Mouse (Mus musculus): Measurements from ENCODE around the gene Zswim1. TPM values are rescaled to one million over a fixed set of nuclear protein-coding genes. Genes with fewer than 3 reads are reported as not detected.
"Not testable (repeated sequence)": the region's sequence is repeated elsewhere in the genome, so short reads cannot be mapped to it uniquely, and the experiment has no call there.

Zswim1 gene
- polyA plus RNA-seq, 1 experiment from 2014 or later = 9.1 TPM

- Histone ChIP-seq H3K9ac (no peak overlapping the region), H3K36me3 (no peaks in the 10 kb centered on the region), H3K27ac (peak overlapping the region; percentile 45; the same call in 1 of the 2 replicates), H3K4me3 (no peak overlapping the region), H3K9me3 (replicated peaks) (no peaks in the 10 kb centered on the region), H3K4me2 (0 out of 2 replicates have a peak overlapping the region, but pooled peaks have one; percentile 14), H3K27me3 (replicated peaks) (peaks cover 60% of the 10 kb centered on the region), H3K4me1 (peaks cover 46% of the 10 kb centered on the region)
- ATAC-seq = peak; percentile 33; the same call in 1 of the 2 replicates
- 44% methylated on average over 9 of the region's 9 CpGs for WGBS (ENCODE audit: insufficient replicate concordance)
Observed at GRCm38 (mm10) chr2:164859640-164860432, 37.4 kb downstream of the Zswim1 start.

DNA sequence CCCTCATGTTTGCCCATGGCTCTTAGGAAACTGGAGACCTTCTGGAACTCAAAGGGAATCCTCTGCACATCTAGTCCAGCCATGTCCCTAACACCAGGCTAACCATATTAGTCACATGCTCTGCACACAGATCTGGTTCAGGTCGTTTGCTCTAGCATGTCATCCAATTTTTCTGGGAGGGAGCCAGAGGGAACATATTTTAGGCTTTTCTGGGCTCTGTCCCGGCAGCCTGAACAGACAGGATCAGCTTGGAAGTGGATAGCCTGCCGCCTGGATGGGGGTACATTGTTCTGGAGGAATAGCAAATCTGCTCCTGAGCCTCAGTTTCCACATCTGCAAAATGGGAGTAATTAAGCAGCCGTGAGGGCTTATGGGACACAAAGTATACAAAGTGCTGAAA is 38.6 kb downstream of the Zswim1 start:
- peaks cover 48% of the 10 kb centered on the region for H3K4me1 ChIP-seq
- H3K27ac ChIP-seq = no peak overlapping the region
- H3K36me3 ChIP-seq = no peaks in the 10 kb centered on the region
- no peak overlapping the region for H3K4me2 ChIP-seq
- 68% methylated on average over 4 of the region's 4 CpGs for WGBS (ENCODE audit: insufficient replicate concordance)
- H3K9ac ChIP-seq = no peak overlapping the region
- no peak for ATAC-seq
- peaks cover 48% of the 10 kb centered on the region for H3K27me3 ChIP-seq (replicated peaks)
- H3K4me3 ChIP-seq = no peak overlapping the region
- H3K9me3 ChIP-seq (replicated peaks) = no peaks in the 10 kb centered on the region

GRCm38 (mm10) chr2:164862179-164862861 is 39.8 kb downstream of the Zswim1 start:
- Histone ChIP-seq H3K27ac (peak overlapping the region; percentile 25; the same call in 1 of the 2 replicates), H3K4me3 (no peak overlapping the region), H3K9ac (no peak overlapping the region), H3K4me1 (peaks cover 44% of the 10 kb centered on the region), H3K9me3 (replicated peaks) (no peaks in the 10 kb centered on the region), H3K27me3 (replicated peaks) (peaks cover 36% of the 10 kb centered on the region), H3K4me2 (no peak overlapping the region), H3K36me3 (no peaks in the 10 kb centered on the region)
- no peak for ATAC-seq
- 44% methylated on average over 9 of the region's 9 CpGs for WGBS (ENCODE audit: insufficient replicate concordance)

DNA sequence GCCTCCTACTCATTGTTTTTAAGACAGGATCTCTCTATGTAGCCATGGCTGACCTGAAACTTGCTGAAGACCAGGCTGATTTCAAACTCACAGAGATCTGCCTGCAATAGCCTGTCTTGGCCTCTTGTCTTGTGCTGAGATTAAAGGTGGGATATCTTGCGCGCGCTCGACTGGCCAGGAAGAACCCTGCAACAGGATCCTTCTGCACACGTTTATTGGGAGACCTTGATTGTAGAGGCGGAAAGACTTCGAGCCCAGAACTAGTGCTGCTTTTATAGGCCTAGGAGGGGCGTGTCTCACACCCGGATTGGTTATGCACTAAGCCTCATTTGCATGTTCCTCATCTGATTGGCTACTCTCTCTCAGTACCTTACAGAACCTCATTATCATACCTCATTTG is 40.9 kb downstream of the Zswim1 start:
- ATAC-seq = not testable (repeated sequence)

GRCm38 (mm10) chr2:164864593-164864992 is 42.1 kb downstream of the Zswim1 start:
- peaks cover 13% of the 10 kb centered on the region for H3K27me3 ChIP-seq (replicated peaks)
- ATAC-seq = peak; percentile 37; the same call in 1 of the 2 replicates

More for the DNA sequence above, 40.9 kb downstream of the Zswim1 start:
- H3K9ac ChIP-seq; H3K9me3 ChIP-seq (replicated peaks); H3K27ac ChIP-seq; H3K4me2 ChIP-seq; H3K36me3 ChIP-seq; H3K4me3 ChIP-seq: not testable (repeated sequence)
- 85% methylated on average over 9 of the region's 9 CpGs for WGBS (ENCODE audit: insufficient replicate concordance)
- H3K4me1 ChIP-seq = peaks cover 38% of the 10 kb centered on the region
- peaks cover 25% of the 10 kb centered on the region for H3K27me3 ChIP-seq (replicated peaks)

GRCm38 (mm10) chr2:164866741-164867551 is 44.5 kb downstream of the Zswim1 start:
- ATAC-seq = no peak
- 53% methylated on average over 16 of the region's 16 CpGs for WGBS (ENCODE audit: insufficient replicate concordance)

More at GRCm38 (mm10) chr2:164864593-164864992, 42.1 kb downstream of the Zswim1 start:
- Histone ChIP-seq H3K27ac (no peak overlapping the region), H3K4me2 (no peak overlapping the region), H3K4me3 (no peak overlapping the region), H3K4me1 (peaks cover 33% of the 10 kb centered on the region), H3K36me3 (no peaks in the 10 kb centered on the region), H3K9me3 (replicated peaks) (peaks cover 4% of the 10 kb centered on the region; the same call in 1 of the 2 replicates), H3K9ac (no peak overlapping the region)
- WGBS (ENCODE audit: insufficient replicate concordance) = 32% methylated on average over 4 of the region's 4 CpGs

DNA sequence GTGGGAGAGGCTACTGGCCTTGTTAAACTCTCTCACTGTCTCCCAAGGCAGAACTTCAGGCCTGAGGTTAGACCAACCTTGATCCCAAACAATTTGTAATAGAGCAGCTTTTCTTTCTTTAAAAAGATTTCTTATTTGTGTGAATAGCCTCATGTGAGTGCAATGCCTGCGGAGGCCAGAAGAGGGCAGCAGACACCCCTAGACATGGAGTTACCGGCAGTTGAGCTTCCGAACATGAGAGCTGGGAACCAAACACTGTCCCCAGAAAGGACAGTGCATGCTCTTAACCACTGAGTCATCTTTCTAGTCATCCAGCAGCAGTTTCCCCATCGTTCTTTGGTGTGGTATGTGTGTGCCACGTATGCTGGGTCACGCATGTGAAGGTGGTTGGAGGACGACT is 45.1 kb downstream of the Zswim1 start:
- Histone ChIP-seq H3K9me3 (replicated peaks) (peaks cover 4% of the 10 kb centered on the region; the same call in 1 of the 2 replicates), H3K9ac (no peak overlapping the region), H3K27me3 (replicated peaks) (no peaks in the 10 kb centered on the region), H3K4me3 (no peak overlapping the region), H3K36me3 (no peaks in the 10 kb centered on the region), H3K27ac (0 out of 2 replicates have a peak overlapping the region, but pooled peaks have one; percentile 25), H3K4me1 (peaks cover 21% of the 10 kb centered on the region), H3K4me2 (no peak overlapping the region)
- WGBS (ENCODE audit: insufficient replicate concordance) = 86% methylated on average over 7 of the region's 7 CpGs
- no peak for ATAC-seq

More at GRCm38 (mm10) chr2:164866741-164867551, 44.5 kb downstream of the Zswim1 start:
- Histone ChIP-seq H3K4me1 (peaks cover 26% of the 10 kb centered on the region), H3K27ac (peak overlapping the region; percentile 25; the same call in 1 of the 2 replicates), H3K36me3 (no peaks in the 10 kb centered on the region), H3K4me2 (no peak overlapping the region), H3K27me3 (replicated peaks) (no peaks in the 10 kb centered on the region), H3K9me3 (replicated peaks) (peaks cover 4% of the 10 kb centered on the region; the same call in 1 of the 2 replicates), H3K9ac (no peak overlapping the region), H3K4me3 (no peak overlapping the region)

DNA sequence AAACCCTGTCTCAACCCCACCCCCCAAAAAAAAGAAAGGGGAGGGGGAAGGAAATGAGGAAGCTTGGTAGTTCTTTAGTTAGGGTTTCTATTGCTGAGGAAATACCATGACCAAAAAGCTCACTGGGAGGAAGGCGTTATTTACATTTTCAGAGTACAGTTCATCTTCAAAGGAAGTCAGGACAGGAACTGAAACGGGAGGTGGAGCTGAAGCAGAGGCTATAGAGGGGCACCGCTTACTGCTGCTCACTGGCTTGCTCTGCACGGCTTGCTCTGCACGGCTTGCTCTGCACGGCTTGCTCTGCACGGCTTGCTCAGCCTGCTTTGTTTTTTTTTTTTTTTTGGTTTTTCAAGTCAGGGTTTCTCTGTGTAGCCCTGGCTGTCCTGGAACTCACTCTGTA is 46.0 kb downstream of the Zswim1 start:
- Histone ChIP-seq H3K4me3 (no peak overlapping the region), H3K36me3 (no peaks in the 10 kb centered on the region), H3K27me3 (replicated peaks) (no peaks in the 10 kb centered on the region), H3K27ac (no peak overlapping the region), H3K4me2 (no peak overlapping the region), H3K9me3 (replicated peaks) (peaks cover 4% of the 10 kb centered on the region; the same call in 1 of the 2 replicates), H3K4me1 (peaks cover 21% of the 10 kb centered on the region), H3K9ac (no peak overlapping the region)
- 33% methylated on average over 7 of the region's 7 CpGs for WGBS (ENCODE audit: insufficient replicate concordance)
- no peak for ATAC-seq

GRCm38 (mm10) chr2:164871602-164872303 is 49.3 kb downstream of the Zswim1 start:
- Histone ChIP-seq H3K27me3 (replicated peaks) (no peaks in the 10 kb centered on the region), H3K9ac (no peak overlapping the region), H3K36me3 (no peaks in the 10 kb centered on the region), H3K4me1 (peaks cover 20% of the 10 kb centered on the region), H3K9me3 (replicated peaks) (peaks cover 4% of the 10 kb centered on the region; the same call in 1 of the 2 replicates), H3K4me3 (no peak overlapping the region), H3K27ac (no peak overlapping the region), H3K4me2 (no peak overlapping the region)
- no peak for ATAC-seq
- WGBS (ENCODE audit: insufficient replicate concordance) = 47% methylated on average over 6 of the region's 6 CpGs

DNA sequence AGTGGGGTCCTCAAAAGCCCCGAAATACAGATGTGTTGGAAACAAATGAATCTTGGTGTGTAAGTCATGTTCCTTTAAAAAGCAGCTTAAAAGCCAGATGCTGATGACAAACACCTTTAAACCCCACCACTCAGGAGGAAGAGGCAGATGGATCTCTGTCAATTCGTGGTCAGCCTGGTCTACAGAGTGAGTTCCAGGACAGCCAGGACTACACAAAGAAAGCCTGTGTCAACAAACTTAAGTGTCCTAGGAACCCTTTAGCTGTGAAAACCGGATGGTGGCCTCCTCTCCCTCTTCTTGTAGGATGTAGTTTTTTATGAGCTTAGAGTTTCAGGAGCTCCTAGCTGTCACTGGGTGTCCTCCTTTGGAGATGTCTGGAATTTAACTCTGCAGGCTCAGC is 51.1 kb downstream of the Zswim1 start:
- ATAC-seq = no peak
- WGBS (ENCODE audit: insufficient replicate concordance) = 35% methylated on average over 3 of the region's 3 CpGs

DNA sequence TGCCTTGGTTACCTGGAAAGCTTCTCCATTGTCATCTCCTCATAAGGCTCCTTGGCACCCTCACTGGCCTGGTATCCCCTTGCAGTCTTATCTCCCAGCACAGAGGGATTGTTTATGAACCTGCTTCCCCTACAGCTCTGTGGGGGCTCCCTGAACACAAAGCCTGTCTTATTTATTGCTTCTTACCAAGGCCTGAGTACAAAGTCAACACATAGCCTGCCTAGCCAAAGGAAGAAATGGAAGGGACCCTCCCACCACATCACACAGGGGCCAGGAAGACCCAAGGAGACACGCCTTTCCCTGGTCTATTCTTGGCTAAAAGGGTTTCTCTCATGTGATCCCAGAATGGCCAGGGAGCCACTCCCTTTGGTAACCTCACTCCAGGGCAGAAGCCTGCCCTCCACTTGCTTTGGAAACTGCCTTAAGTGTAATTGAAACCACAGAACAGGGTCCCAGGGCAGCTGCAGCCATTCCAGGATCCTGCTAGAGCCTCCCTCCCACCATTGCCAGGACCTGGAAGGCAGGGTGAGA is 51.8 kb downstream of the Zswim1 start:
- H3K36me3 ChIP-seq = peaks cover 4% of the 10 kb centered on the region; the same call in 1 of the 2 replicates
- no peak for ATAC-seq
- 33% methylated on average over 1 of the region's 1 CpGs for WGBS (ENCODE audit: insufficient replicate concordance)
- H3K4me3 ChIP-seq = no peak overlapping the region
- no peaks in the 10 kb centered on the region for H3K27me3 ChIP-seq (replicated peaks)
- no peak overlapping the region for H3K4me2 ChIP-seq
- no peak overlapping the region for H3K27ac ChIP-seq
- peaks cover 20% of the 10 kb centered on the region for H3K4me1 ChIP-seq
- H3K9me3 ChIP-seq (replicated peaks) = no peaks in the 10 kb centered on the region
- H3K9ac ChIP-seq = peak overlapping the region; percentile 42; the same call in 1 of the 2 replicates

More for the DNA sequence above, 51.1 kb downstream of the Zswim1 start:
- no peak overlapping the region for H3K27ac ChIP-seq
- peaks cover 20% of the 10 kb centered on the region for H3K4me1 ChIP-seq
- H3K27me3 ChIP-seq (replicated peaks) = no peaks in the 10 kb centered on the region
- H3K9me3 ChIP-seq (replicated peaks) = no peaks in the 10 kb centered on the region
- no peak overlapping the region for H3K4me3 ChIP-seq
- no peak overlapping the region for H3K9ac ChIP-seq
- no peak overlapping the region for H3K4me2 ChIP-seq
- peaks cover 4% of the 10 kb centered on the region; the same call in 1 of the 2 replicates for H3K36me3 ChIP-seq

Data from liver, embryonic 12.5 days (tissue).